Mouse (Mus musculus) olfactory bulb, adult 2 months (tissue): Measurements from ENCODE around the gene Slc25a41.

Source experiments
- CTCF ChIP-seq: fragments of 200-500 bp; IDR thresholded peaks from 2 replicates; pipeline ENCODE4 v1.5.1; 2012; ENCODE audit warnings: low read depth, mild to moderate bottlenecking, low read length, moderate library complexity; ENCODE audit not compliant: insufficient read depth
- POLR2A ChIP-seq: fragments of 200-500 bp; IDR thresholded peaks from 2 replicates; pipeline ENCODE4 v1.6.1; 2012; ENCODE audit warnings: mild to moderate bottlenecking, low read depth, low read length, moderate library complexity; ENCODE audit not compliant: insufficient read depth

DNA sequence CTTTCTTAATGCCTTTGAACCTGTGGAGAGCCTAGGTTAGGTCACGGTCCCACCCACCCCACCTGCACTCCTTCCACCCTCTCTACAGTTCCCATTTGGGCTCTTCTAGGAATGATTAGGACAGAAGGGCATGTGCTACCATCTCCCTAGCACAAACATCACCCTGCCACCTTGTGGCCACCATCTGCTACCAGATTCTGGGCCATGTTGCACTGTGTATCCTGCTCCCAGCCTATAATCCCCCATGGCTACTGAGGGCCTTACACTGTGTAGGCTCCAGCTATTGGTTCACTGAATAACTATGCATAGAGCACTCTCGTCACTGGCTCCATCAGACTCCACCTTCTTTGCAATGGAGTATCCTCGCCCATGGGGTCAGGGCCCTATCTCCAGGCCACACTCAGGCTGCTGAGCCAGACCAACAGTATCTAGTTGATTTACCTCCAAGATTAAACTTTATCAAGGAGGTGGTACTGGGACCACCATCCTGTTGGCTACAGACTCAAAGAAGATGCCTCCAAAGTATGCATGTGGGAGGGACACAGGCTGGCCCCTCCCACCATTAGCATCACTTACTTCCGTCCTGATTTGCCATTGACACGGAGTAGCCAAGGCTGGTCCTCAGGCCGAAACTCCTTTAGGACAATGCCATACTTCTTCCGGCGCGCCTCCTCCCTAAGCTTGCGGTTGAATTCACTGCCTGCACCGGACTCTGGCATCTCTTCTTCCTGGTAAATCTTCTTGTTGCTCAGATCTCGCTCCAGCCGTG lies 34.1 kb downstream of the Slc25a41 start:
- TF ChIP-seq POLR2A (no peak), CTCF (no peak)
